Mouse (Mus musculus): ENCODE results near the gene Gmeb1. TPM values are rescaled to one million over a fixed set of nuclear protein-coding genes. Genes with fewer than 3 reads are reported as not detected.
A peak's percentile ranks its signal among the peaks of the same experiment; 100 is the strongest.

Gene Gmeb1
- polyA plus RNA-seq, 1 experiment from 2014 or later: 28.1 TPM

DNA sequence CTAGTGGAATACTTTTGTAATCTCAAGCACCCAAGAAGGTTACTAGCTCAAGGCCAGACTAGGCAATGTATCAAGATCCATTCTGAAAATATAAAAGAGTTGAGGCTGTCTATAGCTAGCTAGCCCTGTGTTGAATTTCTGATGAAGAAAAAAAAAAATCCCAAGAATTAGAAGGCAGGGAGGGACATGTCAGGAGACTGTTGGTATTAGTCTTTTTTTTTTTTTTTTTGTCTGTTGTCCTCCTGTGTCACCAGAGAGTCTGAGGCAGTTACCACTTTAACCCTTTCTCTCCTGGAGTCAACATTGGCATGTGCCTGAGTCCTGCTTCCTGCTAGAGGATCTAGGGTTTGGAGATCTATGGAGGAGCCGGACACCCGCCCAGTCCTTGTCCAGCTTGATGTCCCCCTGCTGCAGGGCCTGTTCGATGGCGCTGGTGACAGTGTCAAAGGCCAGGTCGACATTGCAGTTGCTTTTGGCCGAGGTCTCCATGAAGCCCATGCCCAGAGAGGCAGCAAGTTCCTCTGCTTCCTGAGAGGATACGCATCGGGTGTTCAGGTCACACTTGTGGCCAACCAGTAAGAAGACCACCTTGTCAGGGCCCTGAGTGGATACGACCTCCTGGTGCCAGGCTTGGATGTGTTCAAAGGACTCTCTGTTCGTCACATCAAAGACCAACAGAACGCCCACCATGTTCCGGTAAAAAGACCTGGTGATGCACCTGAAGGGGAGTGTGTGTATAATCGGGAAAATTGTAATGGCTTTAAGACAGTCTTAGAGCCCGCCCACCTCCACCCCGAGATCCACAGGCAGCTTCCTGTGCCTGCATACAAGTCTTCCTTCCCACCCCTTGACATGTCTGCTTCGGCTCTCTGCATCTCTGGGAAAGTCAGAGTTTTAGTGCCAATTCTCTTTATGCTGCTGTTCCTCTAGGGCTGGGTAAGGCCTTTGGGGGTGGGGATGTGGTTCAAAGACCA, 40.9 kb upstream of the Gmeb1 start:
- Histone ChIP-seq H3K27me3 (ENCODE audit: control insufficient read depth, insufficient read depth, low read length) (no peaks in the 10 kb centered on the region), H3K9ac (ENCODE audit: low read depth, low read length) (peak overlapping the region; percentile 73; the same call in 1 of the 2 replicates), H3K9me3 (replicated peaks; ENCODE audit: control insufficient read depth, low read length) (no peaks in the 10 kb centered on the region), H3K36me3 (ENCODE audit: control insufficient read depth, insufficient read depth, low read length) (no peaks in the 10 kb centered on the region), H3K4me3 (ENCODE audit: low read depth, low read length) (peak overlapping the region; percentile 53), H3K4me2 (peak overlapping the region; percentile 76), H3K27ac (ENCODE audit: low read depth, low read length) (no peak overlapping the region), H3K4me1 (ENCODE audit: control insufficient read depth, insufficient read depth, low read length) (peaks cover 6% of the 10 kb centered on the region)
- WGBS (ENCODE audit: insufficient replicate concordance): 64% methylated on average over 16 of the region's 16 CpGs
- ATAC-seq (replicated peaks; ENCODE audit: insufficient number of reproducible peaks, low FRiP score, low TSS enrichment): no peak

GRCm38 (mm10) chr4:132301486-132301885, 40.1 kb upstream of the Gmeb1 start:
- 63% methylated on average over 6 of the region's 6 CpGs for WGBS (ENCODE audit: insufficient replicate concordance)
- H3K27ac ChIP-seq (ENCODE audit: low read depth, low read length): no peak overlapping the region
- no peak overlapping the region for H3K4me2 ChIP-seq

GRCm38 (mm10) chr4:132299849-132300248, 38.4 kb upstream of the Gmeb1 start:
- no peak overlapping the region for H3K4me3 ChIP-seq (ENCODE audit: low read depth, low read length)
- H3K4me1 ChIP-seq (ENCODE audit: control insufficient read depth, insufficient read depth, low read length): peaks cover 6% of the 10 kb centered on the region
- H3K4me2 ChIP-seq: no peak overlapping the region
- H3K36me3 ChIP-seq (ENCODE audit: control insufficient read depth, insufficient read depth, low read length): no peaks in the 10 kb centered on the region
- no peaks in the 10 kb centered on the region for H3K9me3 ChIP-seq (replicated peaks; ENCODE audit: control insufficient read depth, low read length)
- ATAC-seq (replicated peaks; ENCODE audit: insufficient number of reproducible peaks, low FRiP score, low TSS enrichment): no peak
- H3K9ac ChIP-seq (ENCODE audit: low read depth, low read length): no peak overlapping the region
- WGBS (ENCODE audit: insufficient replicate concordance): 100% methylated on average over 1 of the region's 1 CpGs
- no peak overlapping the region for H3K27ac ChIP-seq (ENCODE audit: low read depth, low read length)
- no peaks in the 10 kb centered on the region for H3K27me3 ChIP-seq (ENCODE audit: control insufficient read depth, insufficient read depth, low read length)

More at GRCm38 (mm10) chr4:132301486-132301885, 40.1 kb upstream of the Gmeb1 start:
- Histone ChIP-seq H3K9ac (ENCODE audit: low read depth, low read length) (no peak overlapping the region), H3K9me3 (replicated peaks; ENCODE audit: control insufficient read depth, low read length) (no peaks in the 10 kb centered on the region), H3K4me3 (ENCODE audit: low read depth, low read length) (no peak overlapping the region), H3K36me3 (ENCODE audit: control insufficient read depth, insufficient read depth, low read length) (no peaks in the 10 kb centered on the region), H3K4me1 (ENCODE audit: control insufficient read depth, insufficient read depth, low read length) (peaks cover 6% of the 10 kb centered on the region), H3K27me3 (ENCODE audit: control insufficient read depth, insufficient read depth, low read length) (no peaks in the 10 kb centered on the region)
- ATAC-seq (replicated peaks; ENCODE audit: insufficient number of reproducible peaks, low FRiP score, low TSS enrichment): no peak

GRCm38 (mm10) chr4:132295696-132296390, 34.4 kb upstream of the Gmeb1 start:
- WGBS (ENCODE audit: insufficient replicate concordance): 42% methylated on average over 8 of the region's 8 CpGs
- no peaks in the 10 kb centered on the region for H3K4me1 ChIP-seq (ENCODE audit: control insufficient read depth, insufficient read depth, low read length)
- H3K36me3 ChIP-seq (ENCODE audit: control insufficient read depth, insufficient read depth, low read length): peaks cover 9% of the 10 kb centered on the region
- no peaks in the 10 kb centered on the region for H3K27me3 ChIP-seq (ENCODE audit: control insufficient read depth, insufficient read depth, low read length)
- H3K9ac ChIP-seq (ENCODE audit: low read depth, low read length): no peak overlapping the region
- no peak overlapping the region for H3K27ac ChIP-seq (ENCODE audit: low read depth, low read length)
- H3K9me3 ChIP-seq (replicated peaks; ENCODE audit: control insufficient read depth, low read length): peaks cover 3% of the 10 kb centered on the region; the same call in 1 of the 2 replicates
- ATAC-seq (replicated peaks; ENCODE audit: insufficient number of reproducible peaks, low FRiP score, low TSS enrichment): no peak
- no peak overlapping the region for H3K4me2 ChIP-seq
- no peak overlapping the region for H3K4me3 ChIP-seq (ENCODE audit: low read depth, low read length)

DNA sequence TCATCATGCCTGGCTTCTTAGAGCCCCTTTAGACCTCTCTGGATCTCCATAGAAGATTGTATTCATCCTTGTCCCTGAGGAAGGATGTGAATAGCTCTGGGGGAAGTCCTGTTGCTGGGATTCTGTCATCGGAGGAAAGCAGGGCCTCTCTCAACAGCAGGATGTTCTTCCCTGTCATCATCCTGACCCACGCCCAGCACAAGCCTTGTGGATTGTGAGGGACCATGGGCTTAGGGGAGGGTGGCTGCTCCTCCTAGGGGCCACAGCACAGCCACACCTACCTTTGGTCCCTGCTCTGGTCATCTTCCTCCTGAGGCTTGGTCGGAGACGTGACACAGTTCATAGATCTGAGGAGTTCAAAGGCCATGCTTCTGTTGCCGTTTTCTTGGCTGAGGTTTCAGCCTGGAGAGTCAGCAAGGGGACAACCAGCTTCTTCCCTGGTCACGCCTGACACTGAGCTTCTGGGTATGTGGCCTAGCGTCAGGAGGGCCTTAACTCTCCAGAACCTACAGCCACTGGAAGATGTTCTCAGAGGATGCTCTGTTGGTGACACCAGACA, 32.4 kb upstream of the Gmeb1 start:
- Histone ChIP-seq H3K9me3 (replicated peaks; ENCODE audit: control insufficient read depth, low read length) (peaks cover 3% of the 10 kb centered on the region; the same call in 1 of the 2 replicates), H3K4me2 (no peak overlapping the region), H3K4me3 (ENCODE audit: low read depth, low read length) (no peak overlapping the region), H3K27ac (ENCODE audit: low read depth, low read length) (no peak overlapping the region), H3K4me1 (ENCODE audit: control insufficient read depth, insufficient read depth, low read length) (no peaks in the 10 kb centered on the region), H3K9ac (ENCODE audit: low read depth, low read length) (no peak overlapping the region), H3K36me3 (ENCODE audit: control insufficient read depth, insufficient read depth, low read length) (peaks cover 16% of the 10 kb centered on the region), H3K27me3 (ENCODE audit: control insufficient read depth, insufficient read depth, low read length) (no peaks in the 10 kb centered on the region)
- 81% methylated on average over 7 of the region's 7 CpGs for WGBS (ENCODE audit: insufficient replicate concordance)
- ATAC-seq (replicated peaks; ENCODE audit: insufficient number of reproducible peaks, low FRiP score, low TSS enrichment): no peak

GRCm38 (mm10) chr4:132292988-132293387, 31.6 kb upstream of the Gmeb1 start:
- peaks cover 16% of the 10 kb centered on the region for H3K36me3 ChIP-seq (ENCODE audit: control insufficient read depth, insufficient read depth, low read length)
- 51% methylated on average over 4 of the region's 4 CpGs for WGBS (ENCODE audit: insufficient replicate concordance)

DNA sequence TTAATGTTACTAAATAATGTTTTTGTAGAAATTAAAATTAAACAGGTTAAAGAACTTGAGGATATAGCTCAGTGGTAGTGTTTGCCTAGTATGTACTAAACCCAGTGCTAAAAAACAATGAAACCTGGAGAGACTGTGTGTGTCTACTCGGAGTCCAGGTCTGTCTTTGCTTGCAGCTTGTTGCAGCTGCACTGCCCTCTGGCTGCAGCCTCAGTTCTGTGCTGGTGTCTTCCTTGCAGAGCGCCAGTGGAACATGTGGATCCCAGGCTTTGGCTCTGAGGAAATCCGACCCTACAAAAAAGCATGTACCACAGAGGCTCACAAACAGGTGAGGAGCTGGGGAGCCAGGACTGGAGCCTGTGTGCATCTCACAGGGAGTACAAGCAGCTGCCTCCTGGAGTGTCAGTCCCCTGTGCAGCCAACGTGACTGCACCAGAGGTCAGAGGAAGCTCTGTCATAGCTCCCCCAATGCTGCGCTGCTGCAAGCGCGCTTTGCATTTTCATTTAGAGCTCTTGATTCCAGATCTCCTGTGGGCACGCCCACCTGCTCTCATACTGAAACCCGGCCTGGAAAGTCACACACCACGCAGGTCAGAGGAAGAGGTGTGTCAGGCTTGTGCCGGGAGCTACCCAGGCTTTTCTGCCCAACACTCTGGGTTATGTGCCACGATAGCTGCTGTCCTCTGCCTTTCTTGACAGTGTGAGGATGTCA, 30.4 kb upstream of the Gmeb1 start:
- no peak for ATAC-seq (replicated peaks; ENCODE audit: insufficient number of reproducible peaks, low FRiP score, low TSS enrichment)
- Histone ChIP-seq H3K27me3 (ENCODE audit: control insufficient read depth, insufficient read depth, low read length) (no peaks in the 10 kb centered on the region), H3K4me2 (no peak overlapping the region)

More at GRCm38 (mm10) chr4:132292988-132293387, 31.6 kb upstream of the Gmeb1 start:
- no peak for ATAC-seq (replicated peaks; ENCODE audit: insufficient number of reproducible peaks, low FRiP score, low TSS enrichment)
- Histone ChIP-seq H3K27ac (ENCODE audit: low read depth, low read length) (no peak overlapping the region), H3K4me2 (no peak overlapping the region), H3K4me1 (ENCODE audit: control insufficient read depth, insufficient read depth, low read length) (no peaks in the 10 kb centered on the region), H3K4me3 (ENCODE audit: low read depth, low read length) (no peak overlapping the region), H3K27me3 (ENCODE audit: control insufficient read depth, insufficient read depth, low read length) (no peaks in the 10 kb centered on the region), H3K9me3 (replicated peaks; ENCODE audit: control insufficient read depth, low read length) (peaks cover 3% of the 10 kb centered on the region; the same call in 1 of the 2 replicates), H3K9ac (ENCODE audit: low read depth, low read length) (no peak overlapping the region)

GRCm38 (mm10) chr4:132291056-132291455, 29.7 kb upstream of the Gmeb1 start:
- Histone ChIP-seq H3K27me3 (ENCODE audit: control insufficient read depth, insufficient read depth, low read length) (no peaks in the 10 kb centered on the region), H3K9ac (ENCODE audit: low read depth, low read length) (no peak overlapping the region), H3K27ac (ENCODE audit: low read depth, low read length) (no peak overlapping the region), H3K36me3 (ENCODE audit: control insufficient read depth, insufficient read depth, low read length) (peaks cover 21% of the 10 kb centered on the region), H3K4me2 (no peak overlapping the region), H3K4me1 (ENCODE audit: control insufficient read depth, insufficient read depth, low read length) (no peaks in the 10 kb centered on the region), H3K4me3 (ENCODE audit: low read depth, low read length) (no peak overlapping the region), H3K9me3 (replicated peaks; ENCODE audit: control insufficient read depth, low read length) (peaks cover 3% of the 10 kb centered on the region; the same call in 1 of the 2 replicates)
- ATAC-seq (replicated peaks; ENCODE audit: insufficient number of reproducible peaks, low FRiP score, low TSS enrichment): no peak
- WGBS (ENCODE audit: insufficient replicate concordance): 92% methylated on average over 4 of the region's 4 CpGs

More for the DNA sequence above, 30.4 kb upstream of the Gmeb1 start:
- 82% methylated on average over 12 of the region's 12 CpGs for WGBS (ENCODE audit: insufficient replicate concordance)
- Histone ChIP-seq H3K4me1 (ENCODE audit: control insufficient read depth, insufficient read depth, low read length) (no peaks in the 10 kb centered on the region), H3K9ac (ENCODE audit: low read depth, low read length) (no peak overlapping the region), H3K9me3 (replicated peaks; ENCODE audit: control insufficient read depth, low read length) (peaks cover 3% of the 10 kb centered on the region; the same call in 1 of the 2 replicates), H3K27ac (ENCODE audit: low read depth, low read length) (no peak overlapping the region), H3K36me3 (ENCODE audit: control insufficient read depth, insufficient read depth, low read length) (peaks cover 18% of the 10 kb centered on the region), H3K4me3 (ENCODE audit: low read depth, low read length) (no peak overlapping the region)

Data from heart, embryonic 11.5 days (tissue).